Mouse (Mus musculus) limb, embryonic 13.5 days (tissue): ENCODE data around the gene Toe1. TPM values are rescaled to one million over a fixed set of nuclear protein-coding genes. Genes with fewer than 3 reads are reported as not detected.

Experiments
- polyA plus RNA-seq: library from polyadenylated mRNA; unstranded; fragments of >200 nt; fragmentation: Nextera tagmentation; extraction: Ambion mirVana; gene quantifications from 2 replicates; pipeline ENCODE4 v1.2.1, GENCODE M21; 2015

Toe1 gene
- polyA plus RNA-seq, 1 experiment from 2014 or later, result 40.4 TPM

Other genes with a start within 250 kb of the Toe1 start
- gene Gpbp1l1, start 250.0 kb downstream of the Toe1 start, polyA plus RNA-seq, result 32.1 and 34.8 TPM in 2 replicates
- 2.1 and 3.1 TPM in 2 replicates for gene Ccdc17, start 211.0 kb downstream of the Toe1 start, polyA plus RNA-seq
- 203 and 211 TPM in 2 replicates for gene Nasp, start 179.7 kb downstream of the Toe1 start, polyA plus RNA-seq
- gene Akr1a1, start 156.0 kb downstream of the Toe1 start, polyA plus RNA-seq, result 774 and 800 TPM in 2 replicates
- 1,184 and 1,195 TPM in 2 replicates for gene Prdx1, start 122.1 kb downstream of the Toe1 start, polyA plus RNA-seq
- 25.0 and 27.1 TPM in 2 replicates for gene Mmachc, start 99.2 kb downstream of the Toe1 start, polyA plus RNA-seq
- gene Ccdc163, start 99.1 kb downstream of the Toe1 start, polyA plus RNA-seq, result 23.8 and 27.5 TPM in 2 replicates
- 10.9 and 11.4 TPM in 2 replicates for gene Tesk2, start 86.7 kb downstream of the Toe1 start, polyA plus RNA-seq
- gene Mutyh, start 83 bp upstream of the Toe1 start, polyA plus RNA-seq, result 18.2 and 19.4 TPM in 2 replicates
- gene Hpdl, start 14.1 kb upstream of the Toe1 start, polyA plus RNA-seq, result 1.0 TPM in 2 replicates
- 0.57 and 0.62 TPM in 2 replicates for gene Zswim5, start 69.7 kb upstream of the Toe1 start, polyA plus RNA-seq
- gene Urod, start 186.8 kb upstream of the Toe1 start, polyA plus RNA-seq, result 99.5 and 111 TPM in 2 replicates
- gene Hectd3, start 187.7 kb upstream of the Toe1 start, polyA plus RNA-seq, result 10.2 and 10.3 TPM in 2 replicates
- gene Eif2b3, start 211.8 kb upstream of the Toe1 start, polyA plus RNA-seq, result 47.0 and 49.9 TPM in 2 replicates